26 mouse cellular contexts compared by ENCODE assay signal in the genomic region with DNA sequence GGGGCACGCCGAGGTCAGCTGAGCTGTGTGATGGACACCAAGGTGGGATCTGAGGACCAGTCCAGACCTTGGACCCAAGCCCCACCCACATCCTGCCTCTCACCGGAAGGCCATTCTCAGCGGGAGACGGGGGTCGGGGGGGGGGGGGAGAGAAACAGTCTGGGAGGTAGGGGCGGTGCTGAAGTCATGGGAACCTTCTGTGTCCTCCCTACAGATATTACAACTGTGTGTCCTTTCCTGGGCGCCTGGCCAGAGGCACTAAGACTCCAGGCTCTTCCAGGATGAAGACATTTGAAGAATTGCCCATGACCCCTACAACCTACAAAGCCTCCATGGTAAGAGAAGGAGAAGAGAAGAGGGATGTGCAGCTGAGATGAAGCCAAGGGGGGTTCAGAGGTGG. TPM values are rescaled to one million over a fixed set of nuclear protein-coding genes. Genes with fewer than 3 reads are reported as not detected.
DNase-seq lines count a peak whose midpoint lies in the region; ATAC-seq lines count a peak whose summit lies in the region.
"Had no signal": no experiment of that assay in that cellular context is flagged by ENCODE, and none has a peak within 500 bp of the region (broad histone marks: within the 10 kb centered on the region; RNA-seq: fewer than 3 reads in every experiment).

No protein-coding gene starts in this region.

- ATAC-seq in heart, embryonic 12.5 days (ENCODE audit: insufficient number of reproducible peaks, low FRiP score): 0 out of 2 replicates have a peak, but pooled peaks have one; percentile 15
- ATAC-seq in kidney, embryonic 14.5 days (ENCODE audit: low FRiP score, low TSS enrichment): 0 out of 2 replicates have a peak, but pooled peaks have one; percentile 41
- peak; percentile 52; the same call in 1 of the 2 replicates for ATAC-seq in lung, embryonic 15.5 days (ENCODE audit: borderline replicate concordance, extremely low read depth, low FRiP score, low TSS enrichment)
- ATAC-seq: activated CD4-positive, CD25-positive, alpha-beta regulatory T cell, adult 4 months; forebrain, embryonic 16.5 days; Patski had no signal

- no peaks in the 10 kb centered on the region for H3K27me3 ChIP-seq in heart, embryonic 12.5 days (replicated peaks)
- H3K27me3 ChIP-seq in kidney, embryonic 14.5 days (ENCODE audit: control insufficient read depth, insufficient read depth, low read length): no peaks in the 10 kb centered on the region
- no peaks in the 10 kb centered on the region for H3K27me3 ChIP-seq in lung, embryonic 15.5 days
- no peaks in the 10 kb centered on the region for H3K27me3 ChIP-seq in limb, embryonic 10.5 days (ENCODE audit: low read depth, poor library complexity, severe bottlenecking)
- H3K27me3 ChIP-seq: embryonic facial prominence, embryonic 13.5 days; forebrain, embryonic 12.5 days; hindbrain, embryonic 13.5 days; Patski had no signal

- H3K4me3 ChIP-seq in heart, embryonic 12.5 days: no peak overlapping the region
- no peak overlapping the region for H3K4me3 ChIP-seq in kidney, embryonic 14.5 days (ENCODE audit: low read length)
- H3K4me3 ChIP-seq in lung, embryonic 15.5 days: no peak overlapping the region
- no peak overlapping the region for H3K4me3 ChIP-seq in limb, embryonic 10.5 days
- H3K4me3 ChIP-seq: embryonic facial prominence, embryonic 13.5 days; forebrain, embryonic 12.5 days; hindbrain, embryonic 13.5 days had no signal

- peaks cover 18% of the 10 kb centered on the region for H3K4me1 ChIP-seq in heart, embryonic 12.5 days (replicated peaks)
- H3K4me1 ChIP-seq in kidney, embryonic 14.5 days (ENCODE audit: control insufficient read depth, insufficient read depth, low read length): peaks cover 3% of the 10 kb centered on the region; the same call in 1 of the 2 replicates
- H3K4me1 ChIP-seq in lung, embryonic 15.5 days: no peaks in the 10 kb centered on the region
- H3K4me1 ChIP-seq in limb, embryonic 10.5 days: peaks cover 6% of the 10 kb centered on the region
- H3K4me1 ChIP-seq: forebrain, embryonic 12.5 days; hindbrain, embryonic 13.5 days had no signal

- no peak overlapping the region for H3K9ac ChIP-seq in heart, embryonic 12.5 days
- no peak overlapping the region for H3K9ac ChIP-seq in kidney, embryonic 14.5 days (ENCODE audit: low read depth, low read length)
- no peak overlapping the region for H3K9ac ChIP-seq in lung, embryonic 15.5 days
- H3K9ac ChIP-seq: embryonic facial prominence, embryonic 13.5 days; forebrain, embryonic 12.5 days; hindbrain, embryonic 13.5 days had no signal

- no peaks in the 10 kb centered on the region for H3K9me3 ChIP-seq in heart, embryonic 12.5 days (replicated peaks)
- no peaks in the 10 kb centered on the region for H3K9me3 ChIP-seq in kidney, embryonic 14.5 days (ENCODE audit: control insufficient read depth, low read length)
- H3K9me3 ChIP-seq in lung, embryonic 15.5 days: no peaks in the 10 kb centered on the region
- no peaks in the 10 kb centered on the region for H3K9me3 ChIP-seq in limb, embryonic 10.5 days (replicated peaks)
- H3K9me3 ChIP-seq: embryonic facial prominence, embryonic 13.5 days; forebrain, embryonic 12.5 days; hindbrain, embryonic 13.5 days had no signal

- H3K27ac ChIP-seq in heart, embryonic 12.5 days (ENCODE audit: poor library complexity, severe bottlenecking): no peak overlapping the region
- no peak overlapping the region for H3K27ac ChIP-seq in kidney, embryonic 14.5 days (ENCODE audit: low read depth, low read length)
- no peak overlapping the region for H3K27ac ChIP-seq in lung, embryonic 15.5 days
- H3K27ac ChIP-seq in limb, embryonic 10.5 days: 0 out of 2 replicates have a peak overlapping the region, but pooled peaks have one; percentile 6
- H3K27ac ChIP-seq: embryonic facial prominence, embryonic 13.5 days; forebrain, embryonic 12.5 days; hindbrain, embryonic 13.5 days had no signal

- DNase-seq in heart, postnatal 14 days: no peak
- no peak for DNase-seq in kidney, postnatal 10 days
- DNase-seq in lung, postnatal 25 days (ENCODE audit: low spot score): no peak
- DNase-seq in limb, embryonic 10.5 days (ENCODE audit: low spot score): no peak
- no peak for DNase-seq in frontal cortex, postnatal 14 days (ENCODE audit: low spot score in 2 of 2)
- DNase-seq: adrenal gland, postnatal 14 days; cerebellum, adult 11-12 months; cerebellum, adult 9-10 months; cerebellum, postnatal 36 days; gastrocnemius, postnatal 14 days had no signal

- 46% methylated on average over 8 of the region's 8 CpGs for WGBS in heart, embryonic 12.5 days
- WGBS in kidney, embryonic 14.5 days: 77% methylated on average over 4 of the region's 8 CpGs
- WGBS in lung, embryonic 15.5 days: 31% methylated on average over 8 of the region's 8 CpGs
- 61% methylated on average over 8 of the region's 8 CpGs for WGBS in limb, embryonic 10.5 days

- intact Hi-C loops in heart, postnatal 14 days (cut with DNase I): no loop called here

- H3K36me3 ChIP-seq in heart, embryonic 12.5 days: peaks cover 7% of the 10 kb centered on the region; the same call in 1 of the 2 replicates
- no peaks in the 10 kb centered on the region for H3K36me3 ChIP-seq in kidney, embryonic 14.5 days (ENCODE audit: control insufficient read depth, insufficient read depth, low read length)
- H3K36me3 ChIP-seq in lung, embryonic 15.5 days: no peaks in the 10 kb centered on the region
- no peaks in the 10 kb centered on the region for H3K36me3 ChIP-seq in limb, embryonic 10.5 days
- H3K36me3 ChIP-seq: embryonic facial prominence, embryonic 13.5 days; forebrain, embryonic 12.5 days; hindbrain, embryonic 13.5 days had no signal

- H3K4me2 ChIP-seq in heart, embryonic 12.5 days: no peak overlapping the region
- H3K4me2 ChIP-seq in kidney, embryonic 14.5 days (replicated peaks; ENCODE audit: low read depth, low read length): no peak overlapping the region
- no peak overlapping the region for H3K4me2 ChIP-seq in lung, embryonic 15.5 days
- H3K4me2 ChIP-seq: embryonic facial prominence, embryonic 13.5 days; forebrain, embryonic 12.5 days; heart, embryonic 11.5 days; hindbrain, embryonic 13.5 days had no signal

RNA-seq across cellular contexts. Expression of a gene that starts 17.7 kb away (rescaled TPM):
- 0.40 TPM in 1 of 2 replicates, not detected in the other for polyA plus RNA-seq in heart, embryonic 12.5 days (2016; fragmentation: Nextera tagmentation; extraction: Ambion mirVana)
- 10 to 100 TPM in 1 of 2 experiments, not detected in 1; 58.2 TPM for total RNA-seq in heart, postnatal 14 days (2021)
- not detected in 2 replicates for polyA plus RNA-seq in kidney, embryonic 14.5 days (2014; fragmentation: Nextera tagmentation; extraction: Ambion mirVana)
- 0.81 TPM in 1 of 2 replicates, not detected in the other for polyA plus RNA-seq in lung, embryonic 15.5 days (2015; fragmentation: Nextera tagmentation; extraction: Ambion mirVana)
- polyA plus RNA-seq in limb, embryonic 10.5 days (2016; fragmentation: Nextera tagmentation; extraction: Ambion mirVana): not detected in 2 replicates
- total RNA-seq: adrenal gland, adult 18-20 months; adrenal gland, postnatal 14 days; CH12.LX; gastrocnemius, adult 18-20 months; gastrocnemius, postnatal 14 days; hematopoietic stem cell, adult 5-6 weeks had no signal
- polyA plus RNA-seq: embryonic facial prominence, embryonic 13.5 days; forebrain, embryonic 12.5 days; forebrain, embryonic 16.5 days; gonadal fat pad, adult 2 months; hindbrain, embryonic 13.5 days; intestine, embryonic 14.5 days; Patski had no signal

RNA-seq across cellular contexts. Expression of a gene that starts 36.6 kb away (rescaled TPM):
- 8.3 and 8.6 TPM in 2 replicates for polyA plus RNA-seq in heart, embryonic 12.5 days (2016; fragmentation: Nextera tagmentation; extraction: Ambion mirVana)
- total RNA-seq in heart, postnatal 14 days (2021): 10 to 100 TPM; 11.1 to 11.6 TPM
- 6.5 and 10.6 TPM in 2 replicates for polyA plus RNA-seq in kidney, embryonic 14.5 days (2014; fragmentation: Nextera tagmentation; extraction: Ambion mirVana)
- polyA plus RNA-seq in lung, embryonic 15.5 days (2015; fragmentation: Nextera tagmentation; extraction: Ambion mirVana): 9.0 and 9.3 TPM in 2 replicates
- polyA plus RNA-seq in limb, embryonic 10.5 days (2016; fragmentation: Nextera tagmentation; extraction: Ambion mirVana): 6.4 and 6.6 TPM in 2 replicates
- total RNA-seq: hematopoietic stem cell, adult 5-6 weeks had no signal
- polyA plus RNA-seq: activated CD4-positive, CD25-positive, alpha-beta regulatory T cell, adult 4 months had no signal
